Mouse (Mus musculus) forebrain, embryonic 11.5 days (tissue): ENCODE measurements around the gene Epn2. TPM values are rescaled to one million over a fixed set of nuclear protein-coding genes. Genes with fewer than 3 reads are reported as not detected.

Source experiments
- ATAC-seq: fragments of 200-750 bp; cut with Nextera tagmentation; replicated peaks from 2 replicates; pipeline ENCODE4 v1.8.0; 2017; ENCODE audit warnings: moderate TSS enrichment; ENCODE audit not compliant: low FRiP score
- DNase-seq: peaks from one replicate; pipeline ENCODE4 v3.0.0-alpha.2; 2017; ENCODE audit warnings: low spot score
- H3K27ac ChIP-seq: fragments of 300-500 bp; sonication (generic); 2 replicates; pipeline ENCODE4 v1.5.1; 2014; ENCODE audit warnings: low read depth, low read length
- H3K27me3 ChIP-seq: fragments of 300-500 bp; sonication (generic); 2 replicates; pipeline ENCODE4 v1.6.1; 2014; ENCODE audit warnings: mild to moderate bottlenecking, low read length, mixed read lengths; ENCODE audit not compliant: control insufficient read depth, insufficient read depth
- H3K36me3 ChIP-seq: fragments of 300-500 bp; sonication (generic); 2 replicates; pipeline ENCODE4 v1.6.1; 2014; ENCODE audit warnings: mild to moderate bottlenecking, low read length, moderate library complexity, mixed read lengths; ENCODE audit not compliant: control insufficient read depth, insufficient read depth
- H3K4me1 ChIP-seq: fragments of 300-500 bp; sonication (generic); replicated peaks from 2 replicates; pipeline ENCODE4 v1.6.1; 2014; ENCODE audit warnings: low read length, mixed read lengths; ENCODE audit not compliant: control insufficient read depth, insufficient read depth
- H3K4me2 ChIP-seq: fragments of 300-500 bp; sonication (generic); 2 replicates; pipeline ENCODE4 v1.6.1; 2014; ENCODE audit warnings: low read depth, mild to moderate bottlenecking, low read length, moderate library complexity, mixed read lengths; ENCODE audit not compliant: severe bottlenecking
- H3K4me3 ChIP-seq: fragments of 300-500 bp; sonication (generic); 2 replicates; pipeline ENCODE4 v1.5.1; 2014; ENCODE audit warnings: low read depth, low read length
- H3K9ac ChIP-seq: fragments of 300-500 bp; sonication (generic); 2 replicates; pipeline ENCODE4 v1.6.1; 2014; ENCODE audit warnings: low read length
- H3K9me3 ChIP-seq: fragments of 300-500 bp; sonication (generic); 2 replicates; pipeline ENCODE4 v1.6.1; 2016; ENCODE audit warnings: low read length, mixed read lengths; ENCODE audit not compliant: control insufficient read depth
- WGBS: fragments of 180-500 bp; shearing (Covaris S2); extraction: QIAGEN DNeasy Blood & Tissue Kit; methylation state at CpG from one replicate; pipeline ENCODE4 v1.1.7; 2014; 5-methylcytosine and 5-hydroxymethylcytosine counted together
- polyA plus RNA-seq: library from polyadenylated mRNA; unstranded; fragments of >200 nt; fragmentation: Nextera tagmentation; extraction: Ambion mirVana; gene quantifications from 2 replicates; pipeline ENCODE4 v1.2.1, GENCODE M21; 2014

The Epn2 gene
- polyA plus RNA-seq, 1 experiment from 2014 or later, result 31.2 TPM

DNA sequence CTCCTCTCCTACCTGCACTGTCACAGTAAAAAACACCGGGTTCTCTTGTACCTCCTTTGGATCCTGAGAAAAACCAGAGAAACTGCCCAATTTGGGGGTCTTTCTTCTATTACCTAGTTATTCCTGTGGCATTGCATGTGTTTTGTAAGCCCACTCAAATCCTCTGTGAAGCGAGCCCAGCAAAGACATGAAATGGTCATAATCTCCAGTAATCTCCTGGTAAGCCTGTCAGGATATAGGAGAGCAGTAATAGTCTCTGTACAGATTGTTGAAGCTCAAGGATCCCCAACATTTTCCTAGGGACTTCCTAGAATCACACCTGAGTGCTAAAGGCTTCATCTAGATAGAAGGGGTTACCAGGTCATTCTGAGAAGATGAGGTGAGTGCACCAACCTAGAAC is 38.4 kb downstream of the Epn2 start:
- Histone ChIP-seq H3K27ac (no peak overlapping the region), H3K36me3 (no peaks in the 10 kb centered on the region; the same call in 1 of the 2 replicates), H3K4me3 (no peak overlapping the region), H3K9ac (no peak overlapping the region), H3K27me3 (no peaks in the 10 kb centered on the region), H3K4me1 (no peaks in the 10 kb centered on the region), H3K9me3 (no peaks in the 10 kb centered on the region), H3K4me2 (no peak overlapping the region)
- no peak for ATAC-seq
- WGBS, result 91% methylated on average over 2 of the region's 2 CpGs
- DNase-seq, result no peak

DNA sequence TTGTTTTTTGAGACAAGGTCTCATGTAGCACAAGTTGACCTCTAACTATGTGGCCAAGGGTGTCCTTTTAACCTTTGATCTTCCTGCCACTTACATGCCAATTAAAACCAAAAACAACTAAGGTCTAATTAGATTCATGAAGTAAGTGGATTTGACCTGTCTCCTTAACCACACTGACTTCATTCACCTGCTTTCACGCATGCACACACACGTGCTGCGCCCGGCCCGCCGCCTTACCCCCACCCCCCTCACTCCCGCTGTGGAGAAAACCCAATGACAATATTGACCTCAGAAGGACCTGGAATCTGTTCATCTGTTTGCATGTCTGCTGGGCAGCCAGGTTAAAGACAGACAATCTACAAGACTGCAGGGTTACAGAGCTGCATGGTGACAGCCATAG is 38.8 kb downstream of the Epn2 start:
- Histone ChIP-seq H3K4me2 (no peak overlapping the region), H3K27me3 (no peaks in the 10 kb centered on the region), H3K4me3 (no peak overlapping the region), H3K9ac (no peak overlapping the region), H3K27ac (no peak overlapping the region), H3K4me1 (no peaks in the 10 kb centered on the region), H3K36me3 (no peaks in the 10 kb centered on the region; the same call in 1 of the 2 replicates), H3K9me3 (no peaks in the 10 kb centered on the region)
- WGBS, result 84% methylated on average over 7 of the region's 7 CpGs
- no peak for ATAC-seq
- no peak for DNase-seq

- no peak for DNase-seq
- WGBS, result 83% methylated on average over 3 of the region's 3 CpGs
- no peak overlapping the region for H3K4me2 ChIP-seq
Observed at GRCm38 (mm10) chr11:61537362-61537761, 42.1 kb downstream of the Epn2 start.

GRCm38 (mm10) chr11:61536952-61537351 is 42.5 kb downstream of the Epn2 start:
- WGBS, result 75% methylated on average over 3 of the region's 3 CpGs
- DNase-seq (no peak), ATAC-seq (no peak)
- Histone ChIP-seq H3K27me3 (no peaks in the 10 kb centered on the region), H3K9ac (no peak overlapping the region), H3K4me3 (no peak overlapping the region), H3K27ac (no peak overlapping the region), H3K4me2 (no peak overlapping the region), H3K4me1 (no peaks in the 10 kb centered on the region), H3K9me3 (no peaks in the 10 kb centered on the region), H3K36me3 (no peaks in the 10 kb centered on the region)

More at GRCm38 (mm10) chr11:61537362-61537761, 42.1 kb downstream of the Epn2 start:
- Histone ChIP-seq H3K27ac (no peak overlapping the region), H3K4me3 (no peak overlapping the region), H3K27me3 (no peaks in the 10 kb centered on the region), H3K9me3 (no peaks in the 10 kb centered on the region), H3K36me3 (no peaks in the 10 kb centered on the region), H3K4me1 (no peaks in the 10 kb centered on the region), H3K9ac (no peak overlapping the region)
- ATAC-seq, result no peak

GRCm38 (mm10) chr11:61535530-61535929 is 44.0 kb downstream of the Epn2 start:
- no peak overlapping the region for H3K4me3 ChIP-seq
- H3K36me3 ChIP-seq, result no peaks in the 10 kb centered on the region
- no peak overlapping the region for H3K4me2 ChIP-seq
- H3K27me3 ChIP-seq, result no peaks in the 10 kb centered on the region
- ATAC-seq (no peak), DNase-seq (no peak)
- H3K4me1 ChIP-seq, result no peaks in the 10 kb centered on the region
- H3K27ac ChIP-seq, result no peak overlapping the region
- no peak overlapping the region for H3K9ac ChIP-seq
- H3K9me3 ChIP-seq, result no peaks in the 10 kb centered on the region
- 72% methylated on average over 1 of the region's 1 CpGs for WGBS

- Histone ChIP-seq H3K27me3 (no peaks in the 10 kb centered on the region), H3K27ac (no peak overlapping the region), H3K36me3 (no peaks in the 10 kb centered on the region), H3K9me3 (no peaks in the 10 kb centered on the region), H3K9ac (no peak overlapping the region), H3K4me2 (no peak overlapping the region), H3K4me3 (no peak overlapping the region), H3K4me1 (no peaks in the 10 kb centered on the region)
- DNase-seq (no peak), ATAC-seq (no peak)
- WGBS, result 83% methylated on average over 5 of the region's 5 CpGs
Observed at GRCm38 (mm10) chr11:61533571-61533970, 45.9 kb downstream of the Epn2 start.

DNA sequence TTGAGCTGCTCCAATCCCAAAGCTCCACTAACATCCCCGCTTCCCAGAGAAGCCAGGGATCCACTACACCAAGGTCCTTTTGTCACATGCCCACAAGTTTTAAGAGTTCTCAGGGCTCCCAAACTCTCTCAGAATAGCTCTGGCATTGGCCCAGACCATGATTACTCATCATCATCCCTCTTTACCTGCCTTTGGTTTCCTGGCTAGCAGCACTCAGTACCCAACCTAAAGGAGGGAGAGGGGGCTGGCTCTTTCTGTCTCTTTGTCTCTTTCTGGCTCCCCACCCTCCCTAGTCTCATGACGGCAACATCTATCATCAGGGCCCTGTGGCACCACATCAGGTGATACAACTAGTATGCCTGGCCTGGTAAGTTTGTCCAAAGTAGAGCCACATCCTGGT is 46.7 kb downstream of the Epn2 start:
- Histone ChIP-seq H3K4me2 (no peak overlapping the region), H3K27ac (no peak overlapping the region), H3K4me3 (no peak overlapping the region), H3K36me3 (no peaks in the 10 kb centered on the region), H3K9ac (no peak overlapping the region), H3K27me3 (no peaks in the 10 kb centered on the region), H3K9me3 (no peaks in the 10 kb centered on the region), H3K4me1 (no peaks in the 10 kb centered on the region)
- 93% methylated on average over 2 of the region's 2 CpGs for WGBS
- no peak for ATAC-seq
- no peak for DNase-seq

DNA sequence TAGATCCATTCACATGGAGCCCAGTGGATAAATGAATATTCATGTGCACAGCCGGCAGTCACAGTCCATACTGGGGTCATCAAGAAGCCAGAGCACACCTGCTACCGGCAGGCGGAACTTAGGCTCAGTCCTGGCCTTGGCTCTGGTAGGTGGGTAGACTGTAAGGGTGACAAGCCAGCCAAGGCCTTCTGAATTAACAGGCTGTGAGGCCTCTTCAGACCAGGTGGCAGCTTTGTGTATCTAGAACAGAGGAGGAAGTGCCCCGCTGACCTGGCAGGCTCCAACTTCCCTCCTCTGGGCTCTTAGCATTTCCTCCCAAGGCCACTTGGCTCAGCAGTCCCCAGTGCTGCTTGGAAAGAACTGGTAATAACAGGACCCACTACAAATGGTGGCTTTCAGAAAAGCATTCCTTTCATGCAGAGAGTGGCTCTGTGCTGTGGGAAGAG is 50.2 kb downstream of the Epn2 start:
- Histone ChIP-seq H3K9me3 (no peaks in the 10 kb centered on the region), H3K36me3 (no peaks in the 10 kb centered on the region), H3K9ac (no peak overlapping the region), H3K4me2 (no peak overlapping the region), H3K27ac (0 out of 2 replicates have a peak overlapping the region, but pooled peaks have one; percentile 37), H3K27me3 (no peaks in the 10 kb centered on the region), H3K4me1 (no peaks in the 10 kb centered on the region), H3K4me3 (no peak overlapping the region)
- ATAC-seq (no peak), DNase-seq (no peak)
- WGBS, result 66% methylated on average over 4 of the region's 4 CpGs

- no peak overlapping the region for H3K27ac ChIP-seq
- no peak overlapping the region for H3K9ac ChIP-seq
- H3K9me3 ChIP-seq, result no peaks in the 10 kb centered on the region
- H3K4me2 ChIP-seq, result no peak overlapping the region
- DNase-seq, result no peak
- H3K4me3 ChIP-seq, result no peak overlapping the region
- no peaks in the 10 kb centered on the region; the same call in 1 of the 2 replicates for H3K36me3 ChIP-seq
- ATAC-seq, result no peak
- no peaks in the 10 kb centered on the region for H3K4me1 ChIP-seq
- 100% methylated on average over 1 of the region's 1 CpGs for WGBS
- H3K27me3 ChIP-seq, result no peaks in the 10 kb centered on the region
Observed at GRCm38 (mm10) chr11:61526872-61527271, 52.6 kb downstream of the Epn2 start.
